Mouse (Mus musculus): ENCODE results near the gene Sncg.

The Sncg gene

DNA sequence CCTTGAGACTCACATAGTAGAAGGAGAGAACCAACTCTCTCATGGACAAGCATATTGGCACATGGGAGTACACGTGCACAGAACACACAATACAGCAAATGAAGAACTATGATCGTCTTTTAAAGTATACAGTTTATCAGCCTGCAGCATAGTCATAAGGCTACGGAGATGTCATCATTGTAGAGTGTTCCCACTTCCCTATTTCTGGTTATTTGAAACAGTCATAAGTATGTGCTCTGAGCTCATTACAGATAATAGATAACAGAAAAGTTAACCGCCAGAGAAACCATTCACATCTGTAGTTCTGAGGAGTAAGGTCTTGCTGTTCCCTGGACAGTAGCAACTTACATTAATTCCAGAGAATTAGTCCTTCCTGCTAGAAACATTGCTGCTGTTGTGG lies 31.5 kb downstream of the Sncg start:
- no peak for DNase-seq (ENCODE audit: inconsistent age in 2 of 2, low spot score in 1 of 2)

DNA sequence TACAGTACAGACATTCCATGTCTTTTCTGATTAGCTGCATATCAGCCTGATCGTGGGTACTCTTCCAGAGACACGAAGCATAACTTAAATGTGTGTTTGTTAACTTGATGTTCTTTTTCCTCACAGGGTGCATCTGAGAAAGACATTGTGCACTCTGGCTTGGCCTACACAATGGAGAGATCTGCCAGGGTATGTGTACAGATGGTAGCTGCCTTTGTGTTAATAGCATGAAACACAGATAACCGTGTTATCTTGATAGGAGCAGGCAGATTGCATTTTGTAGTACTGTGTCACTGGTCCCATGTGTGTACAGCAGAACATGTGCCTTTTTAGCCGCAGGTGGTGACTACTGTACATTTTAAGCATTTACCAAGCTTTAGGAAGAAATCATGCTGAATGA lies 32.6 kb downstream of the Sncg start:
- DNase-seq (ENCODE audit: inconsistent age in 2 of 2, low spot score in 1 of 2) = no peak

DNA sequence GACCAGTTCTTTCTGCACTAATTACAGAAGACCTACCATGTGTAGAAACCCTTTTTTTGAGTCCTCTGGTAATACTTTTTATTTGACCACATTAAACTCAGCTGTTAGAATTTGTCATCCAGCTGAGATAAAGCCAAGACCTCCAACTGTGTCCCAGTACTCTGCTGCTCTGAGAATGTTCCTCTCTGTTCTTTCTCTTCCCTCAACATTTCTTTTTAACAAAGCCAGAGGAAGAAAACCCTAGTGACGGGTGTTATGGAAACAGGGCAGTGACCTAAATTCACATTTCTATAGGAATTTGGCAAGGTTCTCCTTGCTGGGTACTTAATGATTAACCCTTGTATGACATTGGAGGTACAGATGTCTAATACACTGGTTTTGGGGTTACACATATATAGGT lies 35.1 kb downstream of the Sncg start:
- no peak for DNase-seq (ENCODE audit: inconsistent age in 2 of 2, low spot score in 1 of 2)

DNA sequence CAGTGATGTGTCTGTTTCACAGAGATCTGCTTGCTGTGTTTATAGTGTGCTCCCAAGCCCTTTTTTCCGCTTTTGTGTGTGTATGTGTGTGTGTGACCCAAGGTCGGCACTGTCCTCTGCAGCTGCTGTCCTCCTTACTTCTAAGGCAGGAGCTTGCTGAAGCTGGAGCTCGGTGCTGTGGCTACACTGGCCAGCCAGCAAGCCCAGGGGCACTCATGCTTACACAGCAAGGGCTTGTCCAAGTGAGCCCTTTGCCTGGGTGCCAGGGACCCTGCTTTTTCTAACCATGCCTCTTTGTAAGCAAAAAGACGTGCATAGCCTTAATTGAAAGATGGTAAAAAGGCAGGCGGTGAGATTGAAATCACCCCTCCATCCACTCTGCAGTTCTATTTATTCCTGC lies 42.1 kb downstream of the Sncg start:
- no peak for DNase-seq (ENCODE audit: inconsistent age in 2 of 2, low spot score in 1 of 2)

DNA sequence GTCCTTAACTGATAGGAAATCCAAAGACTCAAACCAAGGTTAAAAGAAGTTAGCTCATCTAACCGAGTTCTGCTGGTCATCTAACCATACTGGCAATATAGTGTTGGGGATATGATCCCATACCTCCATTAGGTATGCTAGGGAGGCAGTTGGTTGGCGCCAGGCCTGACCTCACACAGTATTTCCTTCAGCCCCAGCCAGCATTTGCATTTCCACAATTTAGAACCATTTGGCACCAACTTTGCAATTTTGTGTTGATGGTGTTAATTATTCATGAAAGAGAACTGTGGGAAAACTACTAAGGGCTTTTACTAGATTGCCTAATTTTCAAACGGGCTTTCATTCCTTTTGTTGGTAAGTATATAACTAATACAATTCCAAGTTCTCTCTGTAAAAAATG lies 42.7 kb downstream of the Sncg start:
- no peak for DNase-seq (ENCODE audit: inconsistent age in 2 of 2, low spot score in 1 of 2)

DNA sequence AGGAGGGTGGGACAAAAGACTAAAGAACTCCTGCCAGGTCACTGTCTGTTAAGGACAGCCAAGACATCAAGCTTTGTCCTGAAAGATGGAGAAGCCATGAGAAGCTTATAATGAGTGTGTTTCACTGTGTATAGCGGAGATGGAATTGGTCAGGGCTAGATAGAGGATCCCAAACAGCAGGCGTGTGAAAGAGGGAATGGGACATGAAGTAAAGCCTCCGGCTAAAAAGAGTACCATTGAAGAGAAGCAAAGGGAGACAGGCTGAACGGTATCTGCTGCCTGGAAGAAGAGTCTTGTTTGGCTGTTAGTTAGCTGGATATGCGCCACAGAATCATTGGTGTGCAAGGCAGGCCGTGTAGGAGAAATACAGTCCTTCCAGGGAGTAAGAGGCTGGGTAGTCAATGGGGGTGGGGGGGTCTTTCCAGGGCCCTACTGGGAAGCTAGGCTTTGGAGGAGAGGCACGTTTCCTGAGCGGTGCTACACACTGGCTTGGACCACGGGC lies 43.9 kb downstream of the Sncg start:
- DNase-seq (ENCODE audit: inconsistent age in 2 of 2, low spot score in 1 of 2) = no peak

DNA sequence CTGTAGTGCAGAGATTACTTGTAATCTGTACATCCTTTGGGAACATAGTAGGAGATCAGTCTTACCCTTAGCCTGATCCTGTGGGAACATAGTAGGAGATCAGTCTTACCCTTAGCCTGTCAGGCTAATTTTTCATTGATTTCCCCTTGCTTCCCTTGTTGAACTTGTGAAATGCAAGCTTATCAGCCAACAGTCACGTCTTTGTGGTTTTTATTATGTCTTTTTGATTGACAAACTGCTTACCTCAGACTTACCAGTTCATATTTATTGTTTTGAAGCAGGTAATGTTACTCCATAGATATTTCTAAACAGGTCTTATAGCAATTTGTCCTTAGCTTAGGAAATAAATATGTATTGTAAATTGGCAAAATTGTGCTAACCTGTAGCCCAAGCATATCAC lies 47.0 kb downstream of the Sncg start:
- DNase-seq (ENCODE audit: inconsistent age in 2 of 2, low spot score in 1 of 2) = no peak

DNA sequence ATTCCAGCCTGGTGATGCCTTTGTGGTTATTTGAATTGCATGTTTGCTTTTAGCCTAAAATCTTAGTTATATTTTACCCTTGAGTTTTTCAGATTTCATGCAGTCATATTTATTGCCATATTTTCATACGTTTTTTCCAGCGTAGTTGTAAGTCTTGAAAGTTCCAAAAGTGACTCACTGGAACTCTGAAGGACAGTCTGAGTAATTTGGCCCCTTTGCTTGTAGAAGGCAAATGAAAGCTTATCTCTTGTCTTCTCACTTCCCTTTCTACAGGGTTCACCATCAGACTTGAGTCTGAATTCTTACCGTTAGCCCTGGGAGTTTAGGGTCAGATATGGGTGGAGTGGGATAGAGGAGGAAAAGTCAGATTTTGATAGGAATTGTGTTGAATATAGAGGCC lies 48.0 kb downstream of the Sncg start:
- peak in 1 of 2 experiments; percentile 67 for DNase-seq (ENCODE audit: inconsistent age in 2 of 2, low spot score in 1 of 2)

DNA sequence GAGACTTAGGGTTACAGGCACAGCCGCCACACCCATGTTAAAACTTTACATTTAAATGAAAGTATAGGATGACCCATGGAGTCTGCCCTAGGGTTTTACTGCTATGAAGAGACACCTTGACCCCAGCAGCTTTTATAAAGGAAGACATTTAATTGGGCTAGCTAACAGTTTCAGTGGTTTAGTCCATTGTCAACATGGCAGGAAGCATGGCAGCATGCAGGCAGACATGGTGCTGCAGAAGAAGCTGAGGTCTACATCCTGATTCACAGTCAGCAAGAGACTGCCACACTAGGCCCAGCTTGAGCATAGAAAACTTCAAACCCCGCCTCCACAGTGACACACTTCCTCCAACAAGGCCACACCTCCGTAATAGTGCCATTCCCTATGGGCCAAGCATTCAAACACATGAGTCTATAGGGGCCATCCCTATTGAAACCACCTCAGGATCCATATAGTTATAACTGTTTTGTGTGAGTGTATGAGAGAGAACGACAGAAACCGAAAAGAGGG lies 51.0 kb downstream of the Sncg start:
- DNase-seq (ENCODE audit: inconsistent age in 2 of 2, low spot score in 1 of 2) = no peak
